Mouse (Mus musculus) left cerebral cortex, postnatal 25 days (tissue): ENCODE measurements around the gene Sult6b2. TPM values are rescaled to one million over a fixed set of nuclear protein-coding genes. Genes with fewer than 3 reads are reported as not detected.

Experiments used
- DNase-seq, 2 experiments: peaks; one replicate each; pipeline ENCODE4 v3.0.0; 2022; ENCODE audit warnings: low spot score in 2 of 2, mixed read lengths in 1 of 2
- intact Hi-C: fragments of 180-260 bp; cut with DNase I; formaldehyde crosslinking; loops from one replicate; pipeline ENCODE4 v1.15.1; 2025
- total RNA-seq, 2 experiments: library from RNA; stranded (reverse); gene quantifications; 2 replicates each; pipeline ENCODE4 v1.2.3; 2021

The Sult6b2 gene
- total RNA-seq = under 1 TPM in 1 of 2 experiments, not detected in 1; 0.21 TPM

DNA sequence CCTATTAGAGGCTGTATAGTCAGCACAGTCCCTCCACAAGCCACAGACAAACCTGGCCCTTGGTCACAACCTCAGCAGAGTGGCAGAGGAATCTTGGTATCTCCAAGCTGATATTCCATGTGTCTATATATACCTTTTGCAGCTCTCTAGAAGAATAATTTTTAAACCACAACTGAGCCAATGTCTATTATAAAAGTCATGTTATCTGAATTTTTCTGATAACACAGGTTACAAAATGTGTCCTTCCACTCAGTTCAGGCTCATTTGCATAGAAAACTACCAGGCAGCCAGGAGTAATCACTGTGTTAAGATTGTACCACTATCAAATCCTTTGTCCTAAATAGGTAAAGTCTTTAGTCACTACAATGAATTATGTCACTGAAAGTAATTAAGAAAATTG is at the start of gene Sult6b2:
Gene Sult6b2 (minus strand): TSS at position 101 of the 400 bp plus-strand sequence.
- no peak for DNase-seq

DNA sequence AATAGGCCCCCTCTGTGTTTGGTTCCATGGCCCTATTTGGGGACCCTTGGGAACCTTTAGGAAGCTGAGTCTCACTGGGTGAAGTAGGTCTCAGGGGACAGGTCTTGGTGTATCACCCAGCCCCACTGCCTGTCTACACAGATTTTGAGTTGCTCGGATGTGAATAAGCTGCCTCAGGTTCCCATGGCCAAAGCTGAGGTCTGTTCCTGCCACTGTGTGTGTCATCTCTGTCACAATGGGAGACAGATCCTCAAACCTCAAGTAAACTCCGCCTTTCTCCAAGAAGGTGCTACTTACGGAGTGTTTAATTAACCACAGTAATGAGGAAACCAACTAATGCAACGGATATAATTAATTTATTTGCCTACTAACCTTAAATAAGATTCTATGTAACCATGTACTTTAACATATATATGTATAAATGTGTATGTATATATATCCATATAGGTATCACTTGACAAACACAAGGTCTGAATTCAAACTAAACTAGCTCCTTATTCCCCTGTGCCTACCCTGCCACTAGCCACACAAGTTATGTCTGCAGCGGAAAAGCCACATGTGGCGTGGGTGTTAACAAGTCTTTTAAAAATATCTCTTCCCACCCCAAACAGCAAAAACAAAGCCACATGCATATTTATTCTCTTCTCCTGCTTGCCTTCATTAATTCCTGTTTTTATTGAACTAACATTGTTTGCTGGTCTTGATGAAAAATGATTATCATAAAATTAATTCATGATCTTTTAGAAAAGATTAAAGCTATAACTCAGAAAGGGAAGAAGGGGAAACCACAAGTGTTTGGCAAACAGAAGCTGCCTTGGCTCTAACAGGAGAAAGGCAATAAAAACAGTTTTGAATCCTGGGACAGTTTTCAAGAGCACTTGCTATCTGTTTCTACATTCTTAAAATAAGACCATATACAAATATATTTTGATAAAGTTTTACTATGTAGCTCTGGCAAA is 48.4 kb upstream of the Sult6b2 start:
- DNase-seq = peak in 1 of 2 experiments; percentile 53
- intact Hi-C loops = loop anchor here (5.0 kb wide), 1 partner anchor 110 kb away; the partner anchor contains the start of gene St8sia1

More for the DNA sequence above, at the start of gene Sult6b2:
- intact Hi-C loops = no loop called here

DNA sequence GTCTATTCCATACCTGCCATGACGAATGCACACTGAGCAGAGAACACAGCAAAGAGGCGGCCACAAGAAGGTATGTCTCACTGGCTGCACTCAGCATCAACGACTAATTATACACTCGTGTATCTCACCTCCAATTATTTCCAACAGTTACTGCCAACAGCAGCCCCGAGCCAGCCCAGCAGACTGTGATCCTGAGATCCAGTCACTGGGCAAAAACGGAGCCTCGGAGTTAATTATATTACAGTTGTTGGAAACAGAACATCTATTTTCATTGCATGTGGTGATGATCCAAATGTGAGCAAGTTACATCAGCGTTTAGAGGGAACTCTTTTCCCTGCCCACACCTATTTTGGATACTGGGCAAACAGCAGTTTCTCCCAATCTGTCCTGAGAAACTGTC is 46.1 kb upstream of the Sult6b2 start:
- intact Hi-C loops = loop anchor here (5.0 kb wide), 1 partner anchor 112 kb away; the partner anchor contains the start of gene St8sia1
- peak; percentile 35 to 79 for DNase-seq

DNA sequence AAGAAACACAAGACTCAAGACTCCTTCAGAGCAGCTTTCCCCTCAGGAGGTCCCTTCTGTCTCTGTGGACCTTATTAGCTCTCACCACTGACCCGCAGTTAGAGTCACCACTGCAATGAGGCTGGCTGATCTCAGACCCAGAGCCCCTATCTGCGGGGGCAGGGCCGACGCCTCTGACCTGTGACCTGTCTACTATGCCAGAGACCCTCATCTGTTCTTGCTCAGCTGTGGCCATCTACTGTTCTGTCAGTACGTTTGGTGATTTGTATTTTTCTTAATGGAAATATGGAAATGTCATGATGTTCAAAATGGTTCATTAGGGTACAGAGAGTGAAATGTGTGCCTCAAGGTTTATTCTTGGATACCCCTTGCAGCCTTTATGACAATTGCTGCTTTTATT is 45.0 kb upstream of the Sult6b2 start:
- intact Hi-C loops = no loop called here
- DNase-seq = no peak

DNA sequence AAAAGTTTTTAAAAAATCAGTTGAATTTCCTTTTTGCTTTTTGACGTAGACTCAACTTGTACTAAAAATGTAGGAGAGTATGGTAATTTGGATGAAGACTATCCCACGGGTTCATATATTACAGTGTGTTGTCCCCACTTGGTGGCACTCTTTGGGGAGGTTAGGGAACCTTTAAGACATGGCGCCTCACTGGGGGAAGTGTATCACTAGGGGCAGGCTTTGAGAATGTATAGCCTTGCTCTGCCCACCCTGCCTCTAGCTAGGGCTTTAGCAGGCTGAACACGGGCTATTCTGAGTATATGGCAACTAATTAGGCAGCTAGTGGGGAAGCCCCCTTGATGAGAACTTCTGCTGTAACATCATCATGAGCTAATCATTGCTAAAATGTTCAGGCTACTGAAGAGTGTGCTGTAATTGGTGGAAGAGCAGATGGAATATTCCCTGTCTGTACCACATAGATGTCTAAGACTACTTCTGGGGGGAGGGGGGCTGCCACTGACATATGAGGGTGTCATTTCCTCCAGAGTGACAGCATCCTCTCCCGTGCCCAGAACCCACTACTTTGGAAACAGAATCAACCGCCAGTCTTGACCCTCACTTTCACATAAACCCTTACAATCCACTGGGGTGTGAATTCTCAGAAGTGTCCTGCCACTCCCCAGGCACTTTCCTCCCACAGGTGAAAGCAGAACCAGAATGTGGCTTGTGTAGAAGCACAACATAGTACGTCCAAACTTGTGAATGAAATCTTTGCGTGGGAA is 43.8 kb upstream of the Sult6b2 start:
- intact Hi-C loops = no loop called here
- DNase-seq = peak in 1 of 2 experiments; percentile 34

DNA sequence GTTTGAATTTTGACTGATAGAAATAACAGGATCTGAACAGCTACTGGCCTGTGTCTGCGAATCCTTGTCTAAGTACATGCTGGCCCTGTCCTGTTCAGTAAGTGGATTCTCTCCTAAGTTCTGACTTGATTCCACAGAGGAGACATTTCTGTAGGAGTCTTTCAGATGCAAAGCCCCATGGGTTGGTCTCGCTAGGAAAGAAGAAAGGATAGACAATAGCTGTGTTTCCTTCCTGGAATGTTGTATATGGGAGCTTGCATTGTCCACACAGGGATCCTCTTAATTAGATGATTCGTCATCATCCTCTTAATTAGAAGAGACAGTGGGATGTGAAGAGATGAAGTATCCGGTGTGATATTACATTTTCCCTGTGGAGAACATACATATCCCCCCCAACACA is 42.6 kb upstream of the Sult6b2 start:
- intact Hi-C loops = no loop called here
- no peak for DNase-seq

DNA sequence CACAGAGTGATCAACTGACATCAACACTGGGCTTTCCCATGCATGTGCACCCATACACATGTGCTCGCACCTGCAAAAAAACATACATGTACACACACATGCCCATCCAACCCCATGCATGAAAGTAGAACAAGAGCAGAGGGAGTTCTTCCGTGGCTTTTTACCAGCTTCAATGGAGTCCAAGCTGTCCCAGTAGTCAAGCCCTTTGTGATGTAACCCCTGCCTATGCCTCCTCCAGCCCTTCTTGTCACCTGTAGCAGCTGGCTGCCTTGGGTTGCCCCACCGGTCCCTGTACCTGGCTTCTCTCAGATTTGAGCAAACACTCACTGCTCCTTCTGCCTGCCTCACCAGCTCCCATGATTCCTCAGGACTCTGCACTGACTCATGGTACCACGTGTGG is 40.8 kb upstream of the Sult6b2 start:
- intact Hi-C loops = no loop called here
- no peak for DNase-seq

DNA sequence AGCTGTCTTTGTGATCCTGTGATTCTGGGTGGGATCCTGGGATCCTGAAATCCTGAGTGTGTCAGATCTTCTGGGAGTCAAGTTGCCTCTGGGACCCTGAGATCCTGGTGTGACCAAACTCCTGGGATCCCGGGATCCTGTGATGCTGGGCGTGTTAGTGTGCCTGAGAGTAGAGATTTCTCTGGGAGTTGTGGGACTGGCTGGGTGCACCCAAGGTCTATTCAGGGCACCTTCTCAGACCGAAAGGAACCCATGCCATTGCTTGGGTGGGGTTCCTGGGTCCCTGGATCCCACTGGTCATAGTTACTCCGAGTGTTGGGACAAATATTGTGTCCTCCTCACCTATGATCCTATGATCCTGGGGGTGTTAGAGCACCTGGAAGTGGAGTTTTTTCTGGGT is 39.8 kb upstream of the Sult6b2 start:
- intact Hi-C loops = no loop called here

DNA sequence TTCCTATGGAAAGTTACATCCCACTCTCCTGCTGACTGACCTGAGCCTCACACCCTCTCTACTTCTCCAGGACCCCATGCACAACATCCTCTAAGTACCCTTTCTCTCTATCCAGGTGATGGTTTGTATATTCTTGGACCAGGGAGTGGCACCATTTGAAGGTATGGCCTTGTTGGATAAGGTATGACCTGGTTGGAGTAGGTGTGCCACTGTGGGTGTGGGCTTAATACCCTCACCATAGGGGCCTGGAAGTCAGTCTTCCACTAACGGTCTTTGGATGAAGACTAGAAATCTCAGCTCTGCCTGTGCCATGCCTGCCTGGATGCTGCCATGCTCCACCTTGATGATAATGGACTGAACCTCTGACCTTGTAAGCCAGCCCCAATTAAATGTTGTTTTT is 34.2 kb upstream of the Sult6b2 start:
- no peak for DNase-seq
- intact Hi-C loops = no loop called here

More for the DNA sequence above, 39.8 kb upstream of the Sult6b2 start:
- no peak for DNase-seq

DNA sequence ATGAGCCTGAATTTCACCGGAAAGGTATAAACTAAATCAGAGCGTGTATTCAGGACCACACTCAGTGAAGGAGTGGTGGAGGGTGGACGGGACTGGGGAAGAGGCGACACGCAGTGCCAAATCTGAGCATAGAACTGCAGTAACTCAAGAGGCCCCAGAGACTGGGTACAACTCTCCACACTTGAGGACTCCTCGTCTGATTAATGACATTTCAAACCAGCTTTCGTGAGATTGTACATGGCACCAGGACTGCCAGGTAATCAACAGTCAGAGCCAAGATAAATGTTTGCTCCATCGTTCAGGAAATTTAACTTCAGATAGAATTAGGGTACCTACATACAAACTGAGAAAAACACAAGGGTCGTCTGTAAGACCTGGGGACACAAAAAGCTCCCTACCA is 33.0 kb upstream of the Sult6b2 start:
- DNase-seq = no peak
- intact Hi-C loops = no loop called here

DNA sequence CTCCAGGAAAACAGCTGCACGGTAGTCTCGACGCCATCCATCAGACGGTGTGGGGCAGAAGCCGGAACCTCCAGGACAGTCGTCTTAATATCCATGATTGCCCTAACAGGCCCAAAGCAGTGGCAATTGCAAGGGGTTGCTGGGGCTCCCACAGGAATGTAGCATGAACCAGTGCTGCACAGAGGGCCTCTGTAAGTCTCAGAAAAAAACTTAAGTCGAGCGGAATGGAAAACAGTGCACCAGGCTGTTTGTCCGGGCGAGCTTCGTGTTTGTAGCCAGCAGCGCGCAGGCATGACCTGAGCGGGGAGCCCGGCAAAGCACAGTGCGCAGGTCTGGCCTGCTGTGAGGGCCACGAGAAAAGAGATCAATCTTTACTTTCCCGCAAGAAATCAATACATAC is 31.4 kb upstream of the Sult6b2 start:
- no peak for DNase-seq
- intact Hi-C loops = no loop called here

DNA sequence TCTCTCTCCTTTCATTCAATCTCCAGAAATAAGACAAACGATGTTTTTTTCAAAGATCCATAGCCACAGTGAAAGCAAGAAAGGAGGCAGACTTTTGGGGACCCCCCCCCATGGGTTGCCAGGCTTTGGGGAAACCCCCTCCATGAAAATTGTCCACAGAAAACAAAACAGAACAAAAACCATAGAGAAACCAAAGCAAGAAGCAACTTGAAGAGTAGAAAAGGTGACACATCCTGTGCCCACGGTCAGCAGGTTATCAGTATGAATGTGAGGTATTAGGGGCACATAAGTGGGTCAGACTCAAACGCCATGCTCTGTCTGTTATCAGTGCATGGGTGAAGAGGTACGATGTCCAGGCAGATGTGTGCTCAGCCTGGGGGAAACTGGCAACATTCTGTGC is 30.6 kb upstream of the Sult6b2 start:
- intact Hi-C loops = no loop called here

DNA sequence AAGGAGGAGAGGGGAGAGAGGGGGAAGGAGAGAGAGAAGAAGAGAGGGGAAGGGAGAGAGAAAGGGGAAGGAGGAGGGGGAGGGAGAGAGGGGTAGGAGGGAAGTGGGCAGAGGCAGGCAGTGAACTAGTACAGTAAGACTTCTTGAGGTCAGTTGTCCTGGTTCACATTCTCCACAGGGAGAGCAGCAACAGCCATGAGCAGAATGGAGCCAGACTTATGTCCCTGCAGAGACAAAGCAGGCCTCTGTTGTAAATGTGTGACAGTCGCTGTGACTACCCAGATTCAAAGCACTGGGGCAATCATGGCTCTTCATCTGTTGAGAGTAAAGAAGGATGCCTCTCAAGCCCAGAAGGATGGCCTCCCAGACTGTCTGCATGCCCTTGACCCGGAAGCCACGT is 27.4 kb upstream of the Sult6b2 start:
- no peak for DNase-seq
- intact Hi-C loops = no loop called here

More for the DNA sequence above, 30.6 kb upstream of the Sult6b2 start:
- no peak for DNase-seq

DNA sequence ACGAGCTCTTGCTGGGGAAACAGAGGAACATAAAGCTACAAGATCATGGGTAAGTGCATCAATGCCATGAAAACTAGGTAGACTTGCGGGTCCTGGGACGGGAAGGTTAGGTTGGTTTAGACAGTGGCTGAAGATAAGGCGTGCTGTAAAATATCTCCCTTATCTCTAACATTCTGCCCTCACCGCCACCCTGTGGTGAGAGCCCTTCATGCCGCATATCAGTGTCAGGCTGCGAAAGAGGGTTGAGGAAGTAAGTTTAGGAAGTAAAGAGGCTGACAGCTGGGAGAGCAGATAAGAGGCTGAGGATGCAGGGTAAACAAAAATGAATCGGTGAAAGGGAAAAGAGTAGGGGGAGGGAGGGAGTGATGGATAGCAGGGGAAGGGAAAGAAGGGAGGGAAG is 26.9 kb upstream of the Sult6b2 start:
- DNase-seq = no peak
- intact Hi-C loops = no loop called here

DNA sequence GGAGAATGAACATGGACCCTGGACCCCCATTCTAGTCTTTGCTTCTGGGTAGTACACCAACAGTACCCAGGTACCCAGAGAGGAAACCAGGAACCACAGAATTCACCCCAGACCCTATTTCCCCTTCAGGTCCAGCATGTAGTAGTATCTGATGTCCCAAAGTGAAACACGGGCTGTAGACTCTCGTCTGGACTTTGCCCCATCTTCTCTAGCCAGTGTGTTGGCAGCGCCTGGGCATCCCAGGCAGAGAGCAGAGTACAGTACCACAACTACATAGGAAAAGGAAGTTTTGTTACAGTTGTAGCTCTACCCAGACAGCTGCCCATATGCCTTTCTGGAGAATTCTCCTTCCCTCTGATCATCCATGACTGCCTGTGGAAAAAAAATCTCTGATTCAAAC is 25.9 kb upstream of the Sult6b2 start:
- DNase-seq = no peak
- intact Hi-C loops = no loop called here

DNA sequence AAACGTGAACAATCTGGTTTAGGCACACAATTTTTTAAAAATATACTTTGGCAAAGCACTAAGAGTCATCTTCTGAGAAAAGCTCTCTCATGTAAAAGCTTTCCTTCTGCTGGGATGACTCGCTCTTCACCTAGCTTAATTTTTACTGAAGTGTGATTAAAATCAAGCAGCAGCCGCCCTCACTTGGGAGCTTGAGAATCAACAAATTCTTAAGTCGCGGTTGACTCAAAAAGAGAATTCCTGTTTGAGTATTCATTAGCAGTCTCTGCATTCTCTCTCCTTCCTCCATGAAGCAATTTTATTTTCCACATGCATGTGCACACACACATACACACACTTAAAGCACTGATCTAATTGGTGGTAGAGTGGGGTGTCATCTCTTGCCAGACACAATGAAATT is 21.1 kb upstream of the Sult6b2 start:
- peak in 1 of 2 experiments; percentile 16 for DNase-seq
- intact Hi-C loops = no loop called here

DNA sequence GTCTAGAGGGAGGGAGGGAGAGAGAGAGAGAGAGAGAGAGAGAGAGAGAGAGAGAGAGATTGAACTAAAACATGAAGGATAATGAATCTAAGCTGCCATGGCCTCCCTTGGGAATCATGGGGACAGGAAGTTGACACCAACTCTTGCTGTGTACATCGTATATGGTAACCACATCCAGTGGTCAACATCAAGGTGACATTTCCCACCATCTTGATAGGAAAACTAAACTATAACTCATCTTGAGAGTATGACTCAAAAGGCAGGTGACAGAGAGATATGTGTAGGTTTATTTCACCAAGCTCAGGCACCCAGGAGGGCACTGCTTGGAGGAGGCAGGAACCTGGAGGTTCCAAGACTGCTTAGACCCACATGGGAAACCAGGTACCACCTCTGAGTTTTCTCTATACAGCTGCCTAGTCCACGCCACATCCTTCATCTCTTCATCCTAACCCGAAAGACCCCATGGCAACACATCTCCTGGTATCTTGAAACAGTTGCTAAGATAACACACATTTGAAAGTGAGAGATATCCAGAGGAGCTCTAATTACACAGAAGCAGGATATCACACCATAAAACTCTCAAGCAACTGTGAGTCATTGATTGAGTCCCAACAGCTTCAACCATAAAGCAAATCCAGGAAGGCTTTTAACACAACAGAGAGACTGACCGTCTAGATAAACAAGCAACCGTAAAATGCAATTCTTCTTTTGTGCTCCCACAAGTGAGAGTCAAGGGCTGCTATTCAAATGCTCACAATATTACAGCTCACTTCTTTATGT is 18.9 kb upstream of the Sult6b2 start:
- no peak for DNase-seq
- intact Hi-C loops = no loop called here

DNA sequence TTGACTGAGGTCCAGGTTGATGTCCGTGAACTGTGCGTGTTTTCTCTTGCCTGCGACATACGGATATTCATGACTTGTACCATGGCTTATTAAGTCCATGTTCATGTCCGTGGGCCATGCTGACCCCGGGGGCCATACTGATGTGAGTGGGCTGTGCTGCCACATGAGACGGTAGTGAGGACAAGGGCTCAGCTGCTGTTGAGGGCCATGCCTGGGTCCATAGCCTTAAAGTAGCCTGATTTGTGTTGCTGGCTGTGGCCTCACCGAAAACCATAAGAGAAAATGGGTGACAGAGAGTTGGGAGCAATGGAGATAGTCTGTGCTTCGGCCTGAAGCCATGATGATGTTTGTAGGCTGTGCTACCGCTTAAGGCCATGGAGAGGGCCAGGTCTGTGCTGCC is 14.0 kb upstream of the Sult6b2 start:
- intact Hi-C loops = loop anchor here (10.0 kb wide), 1 partner anchor 294 kb away; no protein-coding TSS in a partner anchor
- no peak for DNase-seq

DNA sequence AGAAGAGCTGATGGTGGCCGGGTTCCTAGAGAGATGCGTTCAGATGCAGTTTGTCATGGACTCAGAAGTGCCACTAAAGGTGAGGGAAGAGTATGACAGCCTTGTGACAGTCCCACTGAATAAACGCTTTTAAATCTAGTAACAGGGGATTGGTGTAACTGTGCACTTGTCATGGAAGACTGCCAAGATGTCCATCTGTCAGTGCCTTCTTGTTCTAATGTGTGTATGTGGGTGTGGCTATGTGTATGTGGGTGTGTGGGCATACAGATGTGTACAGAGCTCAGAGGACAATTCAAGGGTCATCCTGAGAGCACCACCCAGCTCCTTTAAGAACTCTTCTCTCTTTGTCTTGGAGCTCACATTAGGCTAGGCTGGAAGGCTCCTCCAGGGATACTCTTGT is 11.2 kb upstream of the Sult6b2 start:
- intact Hi-C loops = loop anchor here (2.0 to 10.0 kb wide), 2 partner anchors 37 to 291 kb away; no protein-coding TSS in a partner anchor
- no peak for DNase-seq
